Mouse (Mus musculus): ENCODE measurements around the gene Gm21663. TPM values are rescaled to one million over a fixed set of nuclear protein-coding genes. Genes with fewer than 3 reads are reported as not detected.
"Not testable (repeated sequence)": the region's sequence is repeated elsewhere in the genome, so short reads cannot be mapped to it uniquely, and the experiment has no call there.

Gene Gm21663
- not detected in 2 replicates for polyA plus RNA-seq (2015; fragmentation: Nextera tagmentation; extraction: Ambion mirVana)

DNA sequence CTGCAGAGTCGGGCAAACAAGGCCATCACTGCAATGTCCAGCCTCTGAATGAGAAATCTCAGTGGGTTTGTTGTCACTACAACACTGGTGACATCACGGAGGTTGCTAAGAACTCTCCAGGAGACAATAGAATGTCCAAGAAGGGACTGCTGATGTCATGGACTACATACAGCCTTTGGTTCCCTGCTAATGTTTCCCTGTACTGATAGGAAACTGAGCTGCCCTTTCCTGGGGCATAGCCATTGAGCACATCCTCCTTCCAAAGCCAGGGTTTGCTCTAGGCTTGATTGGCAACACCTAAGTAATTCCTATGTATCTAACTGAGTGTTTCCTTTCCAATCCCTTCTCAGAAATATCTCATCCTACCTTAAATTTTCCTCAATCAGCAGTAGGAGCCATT lies at the start of gene Gm21663:
Gm21663 (minus strand) TSS at position 101 of the 400 bp plus-strand sequence.
- not testable (repeated sequence) for H3K9me3 ChIP-seq (replicated peaks); ATAC-seq (ENCODE audit: insufficient read depth); H3K27me3 ChIP-seq; H3K4me1 ChIP-seq (replicated peaks); H3K27ac ChIP-seq (replicated peaks); H3K4me3 ChIP-seq (replicated peaks); H3K4me2 ChIP-seq; H3K36me3 ChIP-seq (replicated peaks); H3K9ac ChIP-seq
- 34% methylated on average over 2 of the region's 2 CpGs for WGBS (ENCODE audit: insufficient replicate concordance)

DNA sequence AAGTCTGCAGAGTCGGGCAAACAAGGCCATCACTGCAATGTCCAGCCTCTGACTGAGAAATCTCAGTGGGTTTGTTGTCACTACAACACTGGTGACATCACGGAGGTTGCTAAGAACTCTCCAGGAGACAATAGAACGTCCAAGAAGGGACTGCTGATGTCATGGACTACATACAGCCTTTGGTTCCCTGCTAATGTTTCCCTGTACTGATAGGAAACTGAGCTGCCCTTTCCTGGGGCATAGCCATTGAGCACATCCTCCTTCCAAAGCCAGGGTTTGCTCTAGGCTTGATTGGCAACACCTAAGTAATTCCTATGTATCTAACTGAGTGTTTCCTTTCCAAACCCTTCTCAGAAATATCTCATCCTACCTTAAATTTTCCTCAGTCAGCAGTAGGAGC lies 46.4 kb upstream of the Gm21663 start, which contains the start of gene Gm21698:
Gm21698 (minus strand) TSS at position 101 of the 400 bp plus-strand sequence.
- not testable (repeated sequence) for H3K4me3 ChIP-seq (replicated peaks); H3K4me2 ChIP-seq; H3K4me1 ChIP-seq (replicated peaks); H3K27ac ChIP-seq (replicated peaks); H3K9ac ChIP-seq; H3K9me3 ChIP-seq (replicated peaks); ATAC-seq (ENCODE audit: insufficient read depth); H3K36me3 ChIP-seq (replicated peaks); H3K27me3 ChIP-seq
- no CpG with 5 or more reads among the region's 3 CpGs for WGBS (ENCODE audit: insufficient replicate concordance)

DNA sequence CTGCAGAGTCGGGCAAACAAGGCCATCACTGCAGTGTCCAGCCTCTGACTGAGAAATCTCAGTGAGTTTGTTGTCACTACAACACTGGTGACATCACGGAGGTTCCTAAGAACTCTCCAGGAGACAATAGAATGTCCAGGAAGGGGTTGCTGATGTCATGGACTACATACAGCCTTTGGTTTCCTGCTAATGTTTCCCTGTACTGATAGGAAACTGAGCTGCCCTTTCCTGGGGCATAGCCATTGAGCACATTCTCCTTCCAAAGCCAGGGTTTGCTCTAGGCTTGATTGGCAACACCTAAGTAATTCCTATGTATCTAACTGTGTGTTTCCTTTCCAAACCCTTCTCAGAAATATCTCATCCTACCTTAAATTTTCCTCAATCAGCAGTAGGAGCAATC lies 30.4 kb upstream of the Gm21663 start, which contains the start of gene Gm21680:
Gm21680 (minus strand) TSS at position 101 of the 400 bp plus-strand sequence.
- H3K36me3 ChIP-seq (replicated peaks); H3K4me3 ChIP-seq (replicated peaks): not testable (repeated sequence)
- whole genome bisulfite sequencing (ENCODE audit: insufficient replicate concordance): no CpG with 5 or more reads among the region's 2 CpGs

DNA sequence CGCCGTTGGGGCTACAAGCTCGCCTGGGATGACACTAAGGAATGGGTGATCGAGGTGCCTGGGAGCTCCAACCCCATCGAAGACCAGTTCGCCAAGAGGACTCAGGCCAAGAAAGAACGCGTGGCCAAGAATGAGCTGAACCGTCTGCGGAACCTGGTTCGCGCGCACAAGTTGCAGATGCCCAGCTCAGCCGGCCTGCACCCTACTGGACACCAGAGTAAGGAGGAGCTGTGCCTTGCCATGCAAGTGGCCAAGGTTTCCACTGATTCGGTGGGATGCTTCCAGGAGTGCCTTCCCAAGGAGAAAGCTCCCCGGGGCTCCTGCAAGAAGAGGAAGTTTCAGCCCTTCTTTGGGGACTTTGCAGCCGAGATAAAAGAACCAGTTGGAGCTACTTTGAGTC lies 14.9 kb upstream of the Gm21663 start:
- not testable (repeated sequence) for H3K9me3 ChIP-seq (replicated peaks); H3K4me3 ChIP-seq (replicated peaks); H3K4me2 ChIP-seq; H3K36me3 ChIP-seq (replicated peaks); H3K27ac ChIP-seq (replicated peaks); H3K9ac ChIP-seq; H3K4me1 ChIP-seq (replicated peaks); H3K27me3 ChIP-seq; ATAC-seq (ENCODE audit: insufficient read depth)
- 42% methylated on average over 17 of the region's 17 CpGs for WGBS (ENCODE audit: insufficient replicate concordance)

More for the DNA sequence above, 30.4 kb upstream of the Gm21663 start, which contains the start of gene Gm21680:
- ATAC-seq (ENCODE audit: insufficient read depth); H3K4me2 ChIP-seq; H3K9me3 ChIP-seq (replicated peaks); H3K9ac ChIP-seq; H3K27ac ChIP-seq (replicated peaks); H3K4me1 ChIP-seq (replicated peaks); H3K27me3 ChIP-seq: not testable (repeated sequence)

DNA sequence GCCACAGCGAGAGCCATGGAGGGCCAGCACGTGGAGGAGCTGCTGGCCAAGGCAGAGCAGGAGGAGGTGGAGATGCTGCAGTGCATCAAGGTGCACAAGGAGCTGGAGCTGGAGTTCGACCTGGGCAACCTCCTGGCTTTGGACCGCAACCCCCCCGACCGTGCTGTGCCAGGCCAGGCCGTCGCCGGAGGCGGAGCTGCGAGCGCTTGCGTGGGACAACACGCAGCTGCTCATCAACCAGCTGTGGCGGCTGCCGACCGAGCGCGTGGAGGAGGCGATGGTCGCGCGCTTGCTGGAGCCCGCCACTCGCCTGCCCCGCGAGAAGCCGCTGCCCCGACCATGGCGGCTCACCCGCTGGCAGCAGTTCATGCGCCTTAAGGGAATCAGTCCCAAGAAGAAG lies 14.4 kb upstream of the Gm21663 start:
- not testable (repeated sequence) for H3K36me3 ChIP-seq (replicated peaks); H3K9me3 ChIP-seq (replicated peaks); H3K9ac ChIP-seq; H3K27me3 ChIP-seq; H3K4me3 ChIP-seq (replicated peaks); ATAC-seq (ENCODE audit: insufficient read depth); H3K4me1 ChIP-seq (replicated peaks); H3K4me2 ChIP-seq; H3K27ac ChIP-seq (replicated peaks)
- 27% methylated on average over 32 of the region's 32 CpGs for WGBS (ENCODE audit: insufficient replicate concordance)

DNA sequence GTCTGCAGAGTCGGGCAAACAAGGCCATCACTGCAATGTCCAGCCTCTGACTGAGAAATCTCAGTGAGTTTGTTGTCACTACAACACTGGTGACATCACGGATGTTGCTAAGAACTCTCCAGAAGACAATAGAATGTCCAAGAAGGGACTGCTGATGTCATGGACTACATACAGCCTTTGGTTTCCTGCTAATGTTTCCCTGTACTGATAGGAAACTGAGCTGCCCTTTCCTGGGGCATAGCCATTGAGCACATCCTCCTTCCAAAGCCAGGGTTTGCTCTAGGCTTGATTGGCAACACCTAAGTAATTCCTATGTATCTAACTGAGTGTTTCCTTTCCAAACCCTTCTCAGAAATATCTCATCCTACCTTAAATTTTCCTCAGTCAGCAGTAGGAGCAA lies 12.1 kb upstream of the Gm21663 start, which contains the start of gene Gm21671:
Gm21671 (minus strand) TSS at position 101 of the 400 bp plus-strand sequence.
- H3K4me3 ChIP-seq (replicated peaks); H3K27me3 ChIP-seq; H3K9me3 ChIP-seq (replicated peaks); H3K4me2 ChIP-seq; H3K4me1 ChIP-seq (replicated peaks); H3K36me3 ChIP-seq (replicated peaks); ATAC-seq (ENCODE audit: insufficient read depth); H3K27ac ChIP-seq (replicated peaks); H3K9ac ChIP-seq: not testable (repeated sequence)
- 45% methylated on average over 2 of the region's 2 CpGs for WGBS (ENCODE audit: insufficient replicate concordance)

DNA sequence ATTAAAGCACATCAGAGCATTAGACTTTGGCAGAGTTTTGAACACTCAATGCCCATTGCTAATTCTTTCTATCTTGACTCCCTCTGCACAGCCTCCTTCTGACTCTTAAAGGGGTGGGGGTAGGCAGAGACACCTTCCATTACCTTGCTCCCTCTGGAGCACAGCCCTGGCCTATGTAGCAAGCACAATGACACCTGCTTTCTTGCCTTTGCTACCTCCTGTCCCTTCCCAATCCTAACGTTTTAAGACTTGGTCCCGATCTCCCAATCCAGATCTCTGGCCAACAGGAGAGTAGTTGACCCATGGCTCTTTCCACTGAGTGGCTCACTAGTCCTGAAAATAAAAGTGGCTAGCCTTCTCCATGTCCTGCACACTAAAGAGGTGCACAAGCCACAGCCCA lies 3.2 kb upstream of the Gm21663 start:
- not testable (repeated sequence) for H3K4me2 ChIP-seq; H3K27me3 ChIP-seq; H3K4me3 ChIP-seq (replicated peaks); H3K9ac ChIP-seq; H3K9me3 ChIP-seq (replicated peaks); H3K4me1 ChIP-seq (replicated peaks); H3K36me3 ChIP-seq (replicated peaks); H3K27ac ChIP-seq (replicated peaks); ATAC-seq (ENCODE audit: insufficient read depth)
- WGBS (ENCODE audit: insufficient replicate concordance): 60% methylated on average over 2 of the region's 2 CpGs

DNA sequence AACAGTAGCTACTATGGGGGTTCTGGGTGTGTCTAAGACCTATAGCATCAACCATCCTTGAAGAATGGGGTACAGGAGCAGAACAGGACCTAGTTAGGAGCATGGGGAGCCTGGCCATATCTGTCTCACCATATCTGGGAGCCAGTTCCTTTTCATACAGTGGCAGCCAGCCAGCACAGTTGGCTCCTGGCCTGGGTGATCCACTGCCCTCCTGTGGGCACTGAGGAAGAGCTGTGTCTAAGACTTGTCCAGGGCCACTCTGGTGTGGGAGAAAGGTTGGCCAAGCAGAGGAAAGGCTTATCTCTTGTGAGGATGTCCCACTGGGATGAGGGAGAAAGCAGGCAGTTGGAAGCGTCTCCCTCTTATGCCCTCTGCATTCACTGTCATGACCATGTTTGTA lies 50.9 kb downstream of the Gm21663 start:
- WGBS (ENCODE audit: insufficient replicate concordance): 48% methylated on average over 1 of the region's 1 CpGs
- ATAC-seq (ENCODE audit: insufficient read depth): no peak
- H3K4me3 ChIP-seq (replicated peaks): no peak overlapping the region

DNA sequence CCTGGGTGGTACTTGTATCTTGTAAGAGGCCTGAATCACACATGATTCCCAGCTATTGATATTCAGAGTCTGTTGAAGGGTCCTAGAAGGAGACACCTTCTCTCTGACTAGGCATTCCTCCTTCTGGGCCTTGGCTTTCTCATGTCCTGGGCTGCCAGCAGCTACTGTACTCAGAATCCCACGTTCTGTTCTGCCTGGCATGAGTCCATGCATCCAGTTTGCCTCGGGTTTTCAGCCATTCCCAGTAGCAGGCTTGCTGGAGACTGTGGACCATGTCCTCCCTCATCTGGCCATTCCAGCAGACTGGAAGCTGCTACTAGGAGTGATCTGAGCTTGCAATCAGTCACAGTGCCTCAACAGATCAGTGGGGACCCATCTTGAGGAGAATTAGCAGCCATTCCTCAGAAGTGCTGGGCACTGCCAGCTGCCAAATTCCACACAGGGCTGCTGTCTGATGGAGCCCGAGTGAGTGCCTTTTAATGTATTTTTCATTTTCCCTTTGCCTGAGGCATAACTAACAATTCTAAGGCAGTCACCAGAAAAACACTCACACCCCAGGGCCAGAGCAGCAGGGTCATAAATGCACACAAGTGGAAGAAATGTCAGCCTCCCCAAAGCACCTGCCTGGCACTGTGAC lies 52.3 kb downstream of the Gm21663 start:
- H3K27ac ChIP-seq (replicated peaks): no peak overlapping the region
- H3K4me1 ChIP-seq (replicated peaks): no peaks in the 10 kb centered on the region
- 0 out of 2 replicates have a peak, but pooled peaks cover 2% of the 10 kb centered on the region for H3K9me3 ChIP-seq (replicated peaks)
- H3K36me3 ChIP-seq (replicated peaks): no peaks in the 10 kb centered on the region
- no peak overlapping the region for H3K4me3 ChIP-seq (replicated peaks)
- no peak overlapping the region for H3K9ac ChIP-seq
- no peaks in the 10 kb centered on the region for H3K27me3 ChIP-seq
- H3K4me2 ChIP-seq: no peak overlapping the region
- WGBS (ENCODE audit: insufficient replicate concordance): 25% methylated on average over 3 of the region's 3 CpGs
- ATAC-seq (ENCODE audit: insufficient read depth): no peak

More for the DNA sequence above, 50.9 kb downstream of the Gm21663 start:
- Histone ChIP-seq H3K9me3 (replicated peaks) (no peaks in the 10 kb centered on the region), H3K27me3 (no peaks in the 10 kb centered on the region), H3K27ac (replicated peaks) (no peak overlapping the region), H3K36me3 (replicated peaks) (no peaks in the 10 kb centered on the region), H3K4me1 (replicated peaks) (no peaks in the 10 kb centered on the region), H3K9ac (no peak overlapping the region), H3K4me2 (no peak overlapping the region)

DNA sequence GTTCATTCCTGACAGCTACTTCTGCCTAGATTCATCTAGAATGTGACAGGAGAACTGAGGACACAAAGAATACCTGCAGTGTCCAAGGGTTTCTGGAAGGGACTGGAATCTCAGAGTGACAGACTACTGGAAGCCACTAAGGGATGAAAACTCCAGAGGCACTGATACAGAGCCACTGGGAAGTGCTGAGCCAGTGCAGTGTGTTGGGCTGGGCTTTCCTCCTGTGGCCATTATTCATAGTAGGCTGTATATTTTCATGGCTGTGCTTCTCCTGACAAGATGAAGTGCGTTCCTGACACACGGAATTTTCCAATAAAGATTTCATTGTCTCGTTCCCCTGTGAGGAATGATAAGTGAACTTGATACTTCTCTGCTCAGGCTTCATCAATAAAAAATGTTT lies 55.5 kb downstream of the Gm21663 start:
- ATAC-seq (ENCODE audit: insufficient read depth): no peak
- no peaks in the 10 kb centered on the region for H3K36me3 ChIP-seq (replicated peaks)
- H3K27me3 ChIP-seq: no peaks in the 10 kb centered on the region
- H3K4me1 ChIP-seq (replicated peaks): no peaks in the 10 kb centered on the region
- 69% methylated on average over 3 of the region's 3 CpGs for WGBS (ENCODE audit: insufficient replicate concordance)
- H3K27ac ChIP-seq (replicated peaks): no peak overlapping the region
- no peak overlapping the region for H3K4me2 ChIP-seq
- H3K4me3 ChIP-seq (replicated peaks): no peak overlapping the region
- no peak overlapping the region for H3K9ac ChIP-seq
- 0 out of 2 replicates have a peak, but pooled peaks cover 4% of the 10 kb centered on the region for H3K9me3 ChIP-seq (replicated peaks)

All from liver, embryonic 15.5 days (tissue).